Comparison of ENCODE assay signal across 9 mouse cellular contexts in the genomic region with DNA sequence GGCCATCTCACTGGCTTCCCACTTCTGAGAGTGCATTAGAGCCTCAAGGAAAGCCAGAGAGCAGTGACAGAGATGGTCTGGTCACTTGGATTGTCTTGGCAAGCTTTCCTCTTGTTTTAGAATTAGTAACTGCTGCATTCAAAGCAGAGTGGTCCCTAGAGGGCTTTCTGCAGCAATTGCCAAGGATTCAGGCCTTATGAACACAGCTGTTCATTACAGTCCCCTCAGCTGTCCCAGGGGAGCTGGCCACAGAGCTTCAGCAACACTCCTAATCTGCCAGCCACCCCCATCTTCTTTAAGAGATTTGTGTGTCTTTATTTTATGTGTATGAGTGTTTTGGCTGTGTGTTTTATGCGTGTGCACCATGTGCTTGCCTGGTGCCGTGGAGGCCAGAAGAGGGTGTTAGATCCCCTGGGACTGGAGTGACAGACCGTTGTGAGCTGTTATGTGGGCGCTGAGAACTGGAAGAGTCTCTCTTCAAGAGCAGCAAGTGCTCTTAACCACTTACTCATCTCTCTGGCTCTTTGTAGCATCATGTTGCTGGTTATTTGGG. TPM values are rescaled to one million over a fixed set of nuclear protein-coding genes. Genes with fewer than 3 reads are reported as not detected.
A peak's percentile ranks its signal among the peaks of the same experiment; 100 is the strongest.
DNase-seq lines count a peak whose midpoint lies in the region; ATAC-seq and TF ChIP-seq lines count a peak whose summit lies in the region.
"Had no signal": no experiment of that assay in that cellular context is flagged by ENCODE, and none has a peak within 500 bp of the region (broad histone marks: within the 10 kb centered on the region; RNA-seq: fewer than 3 reads in every experiment).

No protein-coding gene starts in this region.

- TF ChIP-seq CTCF in gastrocnemius, adult 2 months (IDR thresholded peaks at IDR 0.05) = no peak

- H3K36me3 ChIP-seq in midbrain, embryonic 15.5 days (replicated peaks) = peaks cover 4% of the 10 kb centered on the region; the same call in 1 of the 2 replicates
- H3K36me3 ChIP-seq in midbrain, embryonic 13.5 days = peaks cover 37% of the 10 kb centered on the region

- H3K4me3 ChIP-seq in midbrain, embryonic 15.5 days = no peak overlapping the region
- no peak overlapping the region for H3K4me3 ChIP-seq in midbrain, embryonic 13.5 days (replicated peaks)
- H3K4me3 ChIP-seq in gastrocnemius, adult 2 months = no peak overlapping the region

- H3K9ac ChIP-seq in midbrain, embryonic 15.5 days = no peak overlapping the region
- no peak overlapping the region for H3K9ac ChIP-seq in midbrain, embryonic 13.5 days (replicated peaks)

- peaks cover 27% of the 10 kb centered on the region for H3K4me1 ChIP-seq in midbrain, embryonic 15.5 days
- H3K4me1 ChIP-seq in midbrain, embryonic 13.5 days (replicated peaks) = peaks cover 32% of the 10 kb centered on the region

- WGBS in midbrain, embryonic 15.5 days = 57% methylated on average over 4 of the region's 4 CpGs
- WGBS in midbrain, embryonic 13.5 days = 69% methylated on average over 4 of the region's 4 CpGs

- DNase-seq in gastrocnemius, adult 2 months = peak; percentile 75
- DNase-seq in heart, postnatal 25 days (ENCODE audit: low spot score) = peak; percentile 58
- DNase-seq in lung, postnatal 14 days = peak; percentile 20
- DNase-seq in cerebellum, postnatal 25 days = no peak
- DNase-seq in layer of hippocampus, adult 9-11 months = no peak
- DNase-seq: embryo, embryonic 11 days had no signal

- H3K27me3 ChIP-seq in midbrain, embryonic 15.5 days (replicated peaks) = no peaks in the 10 kb centered on the region
- H3K27me3 ChIP-seq in midbrain, embryonic 13.5 days = no peaks in the 10 kb centered on the region

- H3K27ac ChIP-seq in midbrain, embryonic 15.5 days = 0 out of 2 replicates have a peak overlapping the region, but pooled peaks have one; percentile 17
- no peak overlapping the region for H3K27ac ChIP-seq in midbrain, embryonic 13.5 days
- H3K27ac ChIP-seq in gastrocnemius, adult 2 months = peak overlapping the region; percentile 20; the same call in 1 of the 2 replicates

- H3K4me2 ChIP-seq in midbrain, embryonic 15.5 days = no peak overlapping the region
- no peak overlapping the region for H3K4me2 ChIP-seq in midbrain, embryonic 13.5 days (replicated peaks)

- ATAC-seq in midbrain, embryonic 15.5 days (replicated peaks) = no peak
- no peak for ATAC-seq in midbrain, embryonic 13.5 days
- ATAC-seq in erythroid progenitor cell, adult 5-6 weeks (replicated peaks; ENCODE audit: low FRiP score, poor library complexity, severe bottlenecking) = no peak

- intact Hi-C loops in gastrocnemius, adult 2 months (cut with DNase I) = no loop called here
- intact Hi-C loops in heart, postnatal 25 days (cut with DNase I) = no loop called here

- H3K9me3 ChIP-seq in midbrain, embryonic 15.5 days = no peaks in the 10 kb centered on the region
- no peaks in the 10 kb centered on the region for H3K9me3 ChIP-seq in midbrain, embryonic 13.5 days

RNA-seq across cellular contexts. Expression of a gene that starts 27.8 kb away (rescaled TPM):
- polyA plus RNA-seq in midbrain, embryonic 15.5 days (2015; fragmentation: Nextera tagmentation; extraction: Ambion mirVana) = 104 and 109 TPM in 2 replicates
- 109 TPM in 2 replicates for polyA plus RNA-seq in midbrain, embryonic 13.5 days (2015; fragmentation: Nextera tagmentation; extraction: Ambion mirVana)
- total RNA-seq in gastrocnemius, adult 2 months (2021) = 10 to 100 TPM; 12.3 to 28.6 TPM
- 10 to 100 TPM; 30.4 to 32.0 TPM for total RNA-seq in heart, postnatal 25 days (2021)
- 89.7 and 97.3 TPM in 2 replicates for total RNA-seq in erythroid progenitor cell, adult 5-6 weeks (2015; ENCODE audit: low replicate concordance)
- 76.2 and 81.0 TPM in 2 replicates for total RNA-seq in erythroid progenitor cell, adult 5-6 weeks (2017; ENCODE audit: low replicate concordance)

Comparison
In these comparisons a context has a peak if more than half of its experiments do, and no peak if none do; other contexts are left out.
1. DNase-seq: peak in gastrocnemius, adult 2 months (single experiment), heart, postnatal 25 days (single experiment) and lung, postnatal 14 days (single experiment); none in cerebellum, postnatal 25 days (0 of 2) and layer of hippocampus, adult 9-11 months (single experiment).